Mouse (Mus musculus) neural tube, embryonic 12.5 days (tissue): ENCODE results near the gene Fjx1. TPM values are rescaled to one million over a fixed set of nuclear protein-coding genes. Genes with fewer than 3 reads are reported as not detected.

Experiments used
- ATAC-seq: fragments of 200-750 bp; cut with Nextera tagmentation; 2 replicates; pipeline ENCODE4 v1.8.0; 2017; ENCODE audit warnings: low read depth, mild to moderate bottlenecking, moderate TSS enrichment, moderate library complexity; ENCODE audit not compliant: low FRiP score
- H3K27ac ChIP-seq: fragments of 300-500 bp; sonication (generic); 2 replicates; pipeline ENCODE4 v1.5.1; 2016
- H3K27me3 ChIP-seq: fragments of 300-500 bp; sonication (generic); replicated peaks from 2 replicates; pipeline ENCODE4 v1.6.1; 2016; ENCODE audit warnings: mild to moderate bottlenecking
- H3K36me3 ChIP-seq: fragments of 300-500 bp; sonication (generic); 2 replicates; pipeline ENCODE4 v1.6.1; 2016; ENCODE audit warnings: mild to moderate bottlenecking
- H3K4me1 ChIP-seq: fragments of 300-500 bp; sonication (generic); 2 replicates; pipeline ENCODE4 v1.6.1; 2016
- H3K4me2 ChIP-seq: fragments of 300-500 bp; sonication (generic); replicated peaks from 2 replicates; pipeline ENCODE4 v1.6.1; 2016; ENCODE audit warnings: mild to moderate bottlenecking
- H3K4me3 ChIP-seq: fragments of 300-500 bp; sonication (generic); 2 replicates; pipeline ENCODE4 v1.5.1; 2016
- H3K9ac ChIP-seq: fragments of 300-500 bp; sonication (generic); 2 replicates; pipeline ENCODE4 v1.6.1; 2016; ENCODE audit warnings: mild to moderate bottlenecking
- H3K9me3 ChIP-seq: fragments of 300-500 bp; sonication (generic); 2 replicates; pipeline ENCODE4 v1.6.1; 2016; ENCODE audit warnings: mild to moderate bottlenecking
- whole genome bisulfite sequencing: fragments of 180-500 bp; shearing (Covaris S2); methylation state at CpG from one replicate; pipeline ENCODE4 v1.1.7; 2016; 5-methylcytosine and 5-hydroxymethylcytosine counted together
- polyA plus RNA-seq: library from polyadenylated mRNA; unstranded; fragments of >200 nt; fragmentation: Nextera tagmentation; extraction: Ambion mirVana; gene quantifications from 2 replicates; pipeline ENCODE4 v1.2.1, GENCODE M21; 2016

Gene Fjx1
- polyA plus RNA-seq, 1 experiment from 2014 or later, result 52.4 TPM

DNA sequence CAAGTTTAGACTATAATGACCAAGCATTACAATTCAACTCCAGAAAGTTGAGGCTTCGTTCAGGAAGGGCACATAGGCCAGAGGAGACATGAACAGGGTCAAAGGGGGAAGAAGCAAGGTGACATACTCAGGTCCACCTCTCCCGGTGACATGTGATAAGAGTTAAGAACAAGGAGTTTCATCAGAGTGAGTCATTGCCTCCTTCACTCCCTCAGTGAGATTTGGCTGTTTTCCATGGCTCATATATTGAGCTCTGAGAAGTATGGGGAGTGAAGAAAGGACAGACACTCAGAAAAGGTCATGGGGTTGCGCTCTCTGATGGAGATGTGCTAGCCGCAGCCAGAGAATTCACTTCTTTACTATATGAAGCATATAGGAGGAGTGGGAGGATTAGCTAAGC is 41.7 kb downstream of the Fjx1 start:
- no peak overlapping the region for H3K27ac ChIP-seq
- no peaks in the 10 kb centered on the region for H3K9me3 ChIP-seq
- ATAC-seq, result no peak
- no peak overlapping the region for H3K4me3 ChIP-seq
- H3K36me3 ChIP-seq, result no peaks in the 10 kb centered on the region
- no peak overlapping the region for H3K4me2 ChIP-seq
- no peak overlapping the region for H3K9ac ChIP-seq
- H3K27me3 ChIP-seq, result no peaks in the 10 kb centered on the region
- 83% methylated on average over 4 of the region's 4 CpGs for WGBS
- no peaks in the 10 kb centered on the region for H3K4me1 ChIP-seq

DNA sequence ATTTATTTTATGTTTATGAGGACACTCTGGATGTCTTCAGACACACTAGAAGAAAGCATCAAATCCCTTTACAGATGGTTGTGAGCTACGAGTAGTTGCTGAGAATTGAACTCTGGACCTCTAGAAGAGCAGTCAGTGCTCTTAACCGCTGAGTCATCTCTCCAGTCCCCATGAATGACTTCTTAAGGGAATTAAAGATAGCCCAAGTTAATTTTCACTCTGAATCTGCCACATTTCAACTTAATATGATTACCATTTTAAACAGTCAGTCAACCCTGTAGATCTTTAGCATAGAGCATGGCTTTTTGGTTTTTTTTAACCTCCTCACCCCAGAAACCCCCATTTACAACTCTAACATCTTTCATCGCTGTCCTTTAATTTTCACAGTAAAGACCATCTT is 42.6 kb downstream of the Fjx1 start:
- Histone ChIP-seq H3K36me3 (no peaks in the 10 kb centered on the region), H3K27ac (no peak overlapping the region), H3K27me3 (no peaks in the 10 kb centered on the region), H3K4me2 (no peak overlapping the region), H3K9me3 (no peaks in the 10 kb centered on the region), H3K9ac (no peak overlapping the region), H3K4me3 (no peak overlapping the region), H3K4me1 (no peaks in the 10 kb centered on the region)
- ATAC-seq, result no peak
- 89% methylated on average over 3 of the region's 3 CpGs for WGBS

DNA sequence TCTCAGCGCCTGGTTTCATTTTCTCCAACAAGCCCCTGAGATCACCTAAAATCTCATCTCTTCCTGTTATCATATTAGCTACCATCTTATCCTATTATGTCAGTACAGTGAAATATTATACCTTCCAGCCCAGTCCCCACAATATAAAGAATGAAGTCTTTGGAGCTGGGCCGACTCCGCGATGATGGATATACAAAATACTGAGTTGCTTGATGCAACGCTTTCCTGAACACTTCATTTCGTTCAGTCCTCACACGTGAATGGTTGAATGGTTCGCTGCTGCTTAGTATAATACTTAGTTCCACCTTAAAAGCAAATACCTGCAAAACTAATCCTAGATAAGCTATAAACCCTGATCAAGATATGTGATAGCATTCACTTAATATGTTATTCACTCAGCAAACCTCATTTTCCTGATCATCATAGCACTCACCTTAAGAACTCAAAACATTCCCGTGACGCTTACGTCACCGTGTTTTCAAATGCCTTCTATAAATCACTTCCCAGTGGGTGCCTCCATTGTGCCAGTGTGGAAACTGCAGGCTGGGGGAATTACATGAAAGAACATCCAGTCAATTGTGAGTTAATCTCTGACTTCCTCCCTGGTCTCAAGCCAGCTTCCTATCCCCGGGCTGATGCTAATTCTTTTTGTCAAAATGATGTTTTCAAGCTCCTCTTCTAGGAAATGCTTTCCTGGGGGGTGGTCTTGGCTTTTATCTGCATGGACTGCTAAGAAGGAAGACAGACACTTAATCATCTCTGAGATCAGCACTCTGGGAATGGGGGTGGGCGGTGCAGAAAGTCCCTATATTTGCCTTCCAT is 44.7 kb downstream of the Fjx1 start, which contains the start of gene Trim44:
Gene Trim44 (minus strand): TSS at position 466 of the 822 bp plus-strand sequence.
- H3K4me1 ChIP-seq, result no peaks in the 10 kb centered on the region
- H3K4me3 ChIP-seq, result no peak within 1 kb of the TSS
- H3K4me2 ChIP-seq, result no peak within 1 kb of the TSS; the same call in 1 of the 2 replicates
- H3K9me3 ChIP-seq, result no peaks in the 10 kb centered on the region
- 33% methylated on average over 14 of the region's 14 CpGs for WGBS
- no peaks in the 10 kb centered on the region for H3K36me3 ChIP-seq
- H3K27ac ChIP-seq, result no peak within 1 kb of the TSS
- peak; percentile 75 for ATAC-seq
- no peaks in the 10 kb centered on the region for H3K27me3 ChIP-seq
- H3K9ac ChIP-seq, result no peak within 1 kb of the TSS

DNA sequence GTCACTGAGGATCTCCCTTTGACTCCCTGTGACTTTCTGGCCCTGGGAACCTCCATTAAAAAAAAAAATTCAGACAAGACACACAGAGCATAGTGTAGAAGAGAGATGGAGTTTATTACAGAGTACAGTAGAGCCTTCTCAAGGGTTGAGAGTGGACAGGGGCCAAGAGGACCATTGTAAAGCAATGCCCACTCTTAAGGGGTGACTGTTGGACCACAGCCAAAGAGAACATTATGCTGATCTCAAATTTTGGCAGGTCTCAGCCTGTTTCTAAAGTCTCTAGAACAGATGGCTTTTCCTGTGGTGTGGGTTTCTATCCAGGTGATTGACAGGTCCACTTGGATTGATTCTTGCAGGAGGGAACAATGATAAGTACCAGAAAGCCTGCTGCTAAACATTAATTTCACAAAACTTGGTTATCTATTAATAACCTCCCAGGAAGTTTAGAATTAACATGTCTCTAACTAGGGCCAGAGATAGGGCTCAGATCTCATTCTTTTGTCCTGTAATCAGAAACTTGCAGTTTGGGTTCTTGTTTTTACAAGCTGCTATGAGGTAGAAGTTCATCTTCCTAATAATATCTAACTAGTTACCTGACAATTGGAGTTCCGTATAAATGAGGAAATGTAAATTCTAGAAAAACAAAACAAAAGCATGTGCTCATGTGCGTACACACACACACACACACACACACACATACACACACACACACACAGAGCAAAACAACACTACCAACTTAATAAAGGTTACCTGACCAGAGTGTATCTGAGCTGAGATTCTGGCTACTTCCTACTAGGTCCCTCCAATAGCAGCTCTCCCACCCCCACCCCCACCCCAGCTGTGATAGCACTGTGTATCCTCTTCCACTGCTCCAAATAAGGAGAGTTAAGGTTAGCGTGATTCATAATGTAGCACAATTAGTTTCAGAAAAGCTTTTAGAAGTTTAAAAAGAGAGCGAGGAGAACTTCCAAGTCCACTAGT is 45.7 kb downstream of the Fjx1 start:
- Histone ChIP-seq H3K27ac (no peak overlapping the region), H3K9ac (no peak overlapping the region), H3K36me3 (no peaks in the 10 kb centered on the region), H3K4me3 (no peak overlapping the region), H3K4me2 (no peak overlapping the region), H3K9me3 (no peaks in the 10 kb centered on the region), H3K27me3 (no peaks in the 10 kb centered on the region), H3K4me1 (no peaks in the 10 kb centered on the region)
- no peak for ATAC-seq
- 90% methylated on average over 4 of the region's 4 CpGs for WGBS

DNA sequence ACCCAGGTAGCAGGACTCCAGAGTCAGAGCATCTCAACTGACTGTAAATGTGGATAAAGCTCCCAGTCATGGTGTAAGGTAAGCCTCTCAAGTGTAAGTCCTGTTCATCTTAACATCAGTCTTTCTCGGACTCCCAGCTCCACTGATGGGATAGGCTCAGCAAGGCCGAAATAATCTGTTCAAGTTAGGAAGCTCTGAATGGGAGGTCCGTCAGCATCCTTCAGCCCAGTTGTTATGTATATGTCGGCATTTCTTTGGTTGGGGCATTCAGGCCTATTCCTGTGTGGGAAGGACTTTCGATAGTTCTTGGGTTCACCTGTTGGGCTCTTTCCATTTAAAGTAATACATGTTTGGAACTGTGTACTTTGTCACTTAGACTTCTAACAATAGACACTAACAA is 48.3 kb downstream of the Fjx1 start:
- H3K27ac ChIP-seq, result no peak overlapping the region
- H3K9me3 ChIP-seq, result no peaks in the 10 kb centered on the region
- H3K4me1 ChIP-seq, result peaks cover 15% of the 10 kb centered on the region
- H3K36me3 ChIP-seq, result no peaks in the 10 kb centered on the region
- no peak overlapping the region for H3K4me3 ChIP-seq
- no peak for ATAC-seq
- no peak overlapping the region for H3K4me2 ChIP-seq
- H3K9ac ChIP-seq, result no peak overlapping the region
- no peaks in the 10 kb centered on the region for H3K27me3 ChIP-seq
- 72% methylated on average over 5 of the region's 5 CpGs for WGBS

DNA sequence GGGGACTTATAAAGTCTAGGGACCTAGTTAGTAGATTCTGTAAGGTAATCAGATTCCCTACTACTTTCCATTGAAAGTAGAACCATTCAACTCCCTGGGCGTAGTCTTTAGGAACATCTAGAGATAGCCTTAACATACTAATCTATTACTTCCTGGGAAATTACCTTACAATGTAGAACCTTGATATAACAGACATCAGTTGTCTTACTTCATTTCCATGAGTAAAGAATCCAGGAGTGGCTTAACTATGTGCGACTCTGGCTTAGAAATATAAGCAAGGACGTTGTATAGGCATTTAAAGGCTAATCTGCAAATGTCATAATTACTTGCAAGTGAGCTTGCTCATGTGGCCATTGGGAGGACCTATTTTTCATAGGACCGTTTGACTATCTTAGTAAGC is 49.0 kb downstream of the Fjx1 start:
- H3K4me3 ChIP-seq, result no peak overlapping the region
- no peak overlapping the region for H3K9ac ChIP-seq
- H3K27me3 ChIP-seq, result no peaks in the 10 kb centered on the region
- no peaks in the 10 kb centered on the region for H3K36me3 ChIP-seq
- H3K4me2 ChIP-seq, result no peak overlapping the region
- no peak overlapping the region for H3K27ac ChIP-seq
- H3K9me3 ChIP-seq, result no peaks in the 10 kb centered on the region
- peaks cover 15% of the 10 kb centered on the region for H3K4me1 ChIP-seq
- 88% methylated on average over 4 of the region's 4 CpGs for WGBS
- no peak for ATAC-seq

DNA sequence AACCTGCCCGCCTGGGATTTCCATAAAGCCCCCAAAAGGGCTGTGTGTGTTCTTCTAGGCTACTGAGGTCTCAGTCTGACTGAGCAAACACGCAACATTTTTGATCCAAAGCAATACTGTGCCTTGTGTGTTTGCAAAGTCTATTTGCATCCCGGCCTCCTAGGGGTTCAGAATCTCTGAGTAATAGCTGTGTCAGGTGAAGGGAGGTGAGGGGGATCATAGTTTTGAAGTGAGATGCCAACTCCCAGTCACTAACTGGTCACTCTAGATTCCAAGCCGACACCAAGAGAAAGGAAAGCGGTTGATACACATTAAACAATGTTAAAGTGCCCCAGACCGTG is 51.0 kb downstream of the Fjx1 start:
- H3K4me3 ChIP-seq, result peak overlapping the region; percentile 81
- no peak for ATAC-seq
- peak overlapping the region; percentile 87 for H3K27ac ChIP-seq
- H3K36me3 ChIP-seq, result no peaks in the 10 kb centered on the region
- no peaks in the 10 kb centered on the region for H3K9me3 ChIP-seq
- WGBS, result 33% methylated on average over 6 of the region's 6 CpGs
- peaks cover 15% of the 10 kb centered on the region for H3K4me1 ChIP-seq
- H3K4me2 ChIP-seq, result peak overlapping the region; percentile 87
- no peaks in the 10 kb centered on the region for H3K27me3 ChIP-seq
- peak overlapping the region; percentile 91 for H3K9ac ChIP-seq

DNA sequence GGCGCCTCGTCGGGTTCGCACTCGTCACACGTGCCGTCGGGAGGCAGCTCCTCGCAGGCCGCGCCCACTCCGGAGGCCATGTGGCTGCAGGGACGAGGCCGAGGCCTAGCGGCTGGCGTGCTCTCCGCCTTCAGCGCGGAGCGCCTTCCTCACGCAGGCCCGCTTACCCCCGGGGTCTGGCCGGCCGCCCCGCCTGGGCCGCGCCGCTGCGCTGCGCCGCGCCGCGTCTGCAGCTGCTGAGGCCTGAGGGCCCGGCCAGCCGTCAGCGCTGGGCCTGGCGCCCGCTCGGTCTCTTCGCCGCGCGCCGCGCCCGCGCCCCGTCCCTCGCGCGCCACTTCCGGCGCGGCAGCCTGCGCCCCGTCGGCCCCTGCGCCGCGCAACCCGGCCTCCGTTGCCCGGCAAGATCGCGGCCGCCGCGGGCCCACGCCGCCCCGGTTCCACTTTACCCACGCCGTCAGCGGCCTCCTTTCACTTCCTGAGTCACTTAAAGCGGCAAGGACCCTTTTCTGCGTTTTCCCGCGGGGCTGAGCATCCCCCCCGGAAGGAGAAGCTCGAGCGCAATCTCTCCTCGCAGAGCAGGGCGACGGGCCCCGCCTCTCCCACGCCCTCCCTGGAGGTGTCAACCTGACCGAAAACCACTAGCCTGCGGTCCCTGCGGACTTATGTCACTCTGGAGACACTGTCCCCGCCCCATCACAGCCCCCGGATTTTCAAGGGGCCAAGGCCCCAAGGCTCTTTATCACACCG is 51.5 kb downstream of the Fjx1 start:
- peak; percentile 91 for ATAC-seq
- Histone ChIP-seq H3K36me3 (no peaks in the 10 kb centered on the region), H3K4me3 (peak overlapping the region; percentile 81), H3K4me2 (peak overlapping the region; percentile 87), H3K27ac (peak overlapping the region; percentile 87), H3K9me3 (no peaks in the 10 kb centered on the region), H3K9ac (peak overlapping the region; percentile 91), H3K27me3 (no peaks in the 10 kb centered on the region), H3K4me1 (peaks cover 15% of the 10 kb centered on the region)
- WGBS, result under 1% methylated on average over 93 of the region's 94 CpGs

DNA sequence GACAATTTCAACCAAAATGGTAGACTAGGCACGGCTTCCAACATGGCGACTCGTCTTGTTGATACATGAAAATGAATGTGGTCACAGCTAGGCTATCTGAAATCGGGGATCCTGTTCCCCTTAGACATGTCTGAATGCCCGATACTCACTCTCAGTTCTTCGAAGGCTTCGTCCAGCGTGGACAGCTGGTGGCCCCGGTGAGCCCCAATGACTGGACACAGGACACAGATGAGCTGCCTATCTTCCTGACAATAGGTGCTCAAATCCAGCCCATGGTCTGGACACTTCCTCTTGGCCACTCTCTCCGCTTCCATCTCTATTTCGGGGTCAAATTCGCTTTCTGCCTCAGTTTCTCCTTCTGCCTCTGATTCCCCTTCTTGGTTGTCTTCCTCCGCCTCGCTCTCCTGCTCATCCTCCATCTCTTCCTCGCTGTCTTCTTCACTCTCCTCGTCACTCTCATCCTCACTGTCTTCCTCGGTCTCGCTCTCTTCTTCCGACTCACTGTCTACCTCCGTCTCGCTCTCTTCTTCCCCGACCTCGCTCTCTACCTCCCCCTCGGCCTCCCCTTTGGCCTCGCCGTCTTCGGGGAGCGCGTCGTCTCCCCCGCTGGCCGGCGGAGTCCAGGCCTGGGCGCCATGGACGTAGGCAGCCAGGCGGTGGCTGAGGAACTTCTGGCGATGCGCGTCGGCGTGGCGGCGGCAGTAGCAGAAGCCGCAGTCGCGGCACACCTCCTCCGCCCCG is 52.3 kb downstream of the Fjx1 start:
- Histone ChIP-seq H3K4me2 (peak overlapping the region; percentile 87), H3K36me3 (no peaks in the 10 kb centered on the region), H3K9ac (peak overlapping the region; percentile 91), H3K27me3 (no peaks in the 10 kb centered on the region), H3K4me3 (peak overlapping the region; percentile 81), H3K4me1 (peaks cover 15% of the 10 kb centered on the region), H3K27ac (peak overlapping the region; percentile 87), H3K9me3 (no peaks in the 10 kb centered on the region)
- 41% methylated on average over 48 of the region's 48 CpGs for WGBS
- ATAC-seq, result no peak
